In the genomic region with DNA sequence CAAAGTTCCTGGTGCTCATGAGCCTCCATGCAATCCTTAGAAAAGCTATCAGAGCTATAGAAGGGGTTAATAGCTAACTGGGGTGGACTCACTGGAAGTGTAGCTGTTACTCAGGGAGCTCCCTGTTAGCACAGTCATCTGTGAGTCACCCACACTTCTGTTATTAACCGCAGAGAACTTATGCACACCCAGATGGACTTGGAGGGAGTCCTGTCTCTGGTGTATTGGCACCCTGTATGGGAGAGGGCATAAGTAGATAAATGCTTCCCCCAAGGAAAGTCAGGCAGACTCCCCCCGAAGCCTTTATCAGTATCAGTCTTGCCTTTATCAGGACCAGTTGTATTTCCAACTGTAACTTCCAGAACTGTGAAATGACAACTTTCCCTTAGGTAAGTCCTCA, we compare ENCODE assay signal across 14 mouse cellular contexts. TPM values are rescaled to one million over a fixed set of nuclear protein-coding genes. Genes with fewer than 3 reads are reported as not detected.
DNase-seq lines count a peak whose midpoint lies in the region; ATAC-seq and TF ChIP-seq lines count a peak whose summit lies in the region.
"Had no signal": no experiment of that assay in that cellular context is flagged by ENCODE, and none has a peak within 500 bp of the region (broad histone marks: within the 10 kb centered on the region; RNA-seq: fewer than 3 reads in every experiment).

No protein-coding gene starts in this region.

- DNase-seq in 3T3-L1 (ENCODE audit: low read depth, low spot score): peak; percentile 94
- no peak for DNase-seq in midbrain, embryonic 10.5 days (ENCODE audit: low spot score)
- no peak for DNase-seq in cerebellum, adult 9-11 months
- no peak for DNase-seq in gastrocnemius, adult 18-20 months (ENCODE audit: low spot score)
- DNase-seq: adrenal gland, postnatal 36 days; cerebellum, postnatal 14 days; heart, adult 11 months; heart, postnatal 4 days; kidney, postnatal 4 days; lung, postnatal 4 days had no signal

- ATAC-seq in erythroid progenitor cell, adult 5-6 weeks (replicated peaks; ENCODE audit: low FRiP score, poor library complexity, severe bottlenecking): 0 out of 2 replicates have a peak, but pooled peaks have one; percentile 19

- H3K79me2 ChIP-seq in C2C12 (ENCODE audit: control insufficient read depth, insufficient read depth) (no peaks in the 10 kb centered on the region), macrophage (ENCODE audit: inconsistent target) (no peaks in the 10 kb centered on the region)

- no peaks in the 10 kb centered on the region for H3K4me1 ChIP-seq in midbrain, embryonic 10.5 days

- H3K9me3 ChIP-seq in midbrain, embryonic 10.5 days (replicated peaks): peaks cover 8% of the 10 kb centered on the region; the same call in 1 of the 2 replicates

- peak overlapping the region; percentile 82 for H3K27ac ChIP-seq in macrophage
- no peak overlapping the region for H3K27ac ChIP-seq in midbrain, embryonic 10.5 days (replicated peaks)

- TF ChIP-seq CTCF in C2C12 (IDR thresholded peaks at IDR 0.05; ENCODE audit: control insufficient read depth, insufficient read depth, insufficient read length): no peak

- no peak overlapping the region for H3ac ChIP-seq in C2C12 (ENCODE audit: control insufficient read depth, insufficient read length, low read depth)

- H3K27me3 ChIP-seq in C2C12 (ENCODE audit: control insufficient read depth, insufficient read depth, insufficient read length): no peaks in the 10 kb centered on the region
- H3K27me3 ChIP-seq in midbrain, embryonic 10.5 days (ENCODE audit: low read depth, poor library complexity, severe bottlenecking): no peaks in the 10 kb centered on the region

- H3K36me3 ChIP-seq in C2C12 (ENCODE audit: control insufficient read depth, insufficient read depth): no peaks in the 10 kb centered on the region
- no peaks in the 10 kb centered on the region for H3K36me3 ChIP-seq in macrophage (ENCODE audit: inconsistent target)
- no peaks in the 10 kb centered on the region for H3K36me3 ChIP-seq in midbrain, embryonic 10.5 days

- WGBS in macrophage (ENCODE audit: missing documents): 27% methylated on average over 2 of the region's 2 CpGs
- WGBS in midbrain, embryonic 10.5 days: 90% methylated on average over 2 of the region's 2 CpGs

- no peaks in the 10 kb centered on the region for H3K79me3 ChIP-seq in C2C12 (ENCODE audit: low read depth)

- no peak overlapping the region for H3K4me3 ChIP-seq in C2C12 (ENCODE audit: insufficient read depth, poor library complexity, severe bottlenecking)
- no peak overlapping the region for H3K4me3 ChIP-seq in macrophage (ENCODE audit: inconsistent target)
- H3K4me3 ChIP-seq in midbrain, embryonic 10.5 days: no peak overlapping the region

TF ChIP-seq in C2C12, 6 proteins besides CTCF, POLR2A, EP300 and RAD21:
- TF ChIP-seq MAX (IDR thresholded peaks at IDR 0.05): no peak
- no peak for TF ChIP-seq USF1 (IDR thresholded peaks at IDR 0.05; ENCODE audit: low read depth)
- TF ChIP-seq FOSL1 (IDR thresholded peaks at IDR 0.05; ENCODE audit: insufficient read depth, low read length, poor library complexity, severe bottlenecking): peak; percentile 95
- TF ChIP-seq MYOD1 (IDR thresholded peaks at IDR 0.05; ENCODE audit: control insufficient read depth, insufficient read length, low read depth): peak; percentile 70
- no peak for TF ChIP-seq MYOG (IDR thresholded peaks at IDR 0.05; ENCODE audit: control insufficient read depth, extremely low read depth, insufficient read length)
- no peak for TF ChIP-seq CEBPB (IDR thresholded peaks at IDR 0.05; ENCODE audit: low read depth)

RNA-seq across cellular contexts. Expression of a gene that starts 18.2 kb away (rescaled TPM):
- polyA plus RNA-seq in C2C12 (2012; fragmentation: generic; extraction: Trizol) (not detected), macrophage (2018) (not detected in 3 replicates)
- not detected in 2 replicates for total RNA-seq in erythroid progenitor cell, adult 5-6 weeks (2015; ENCODE audit: low replicate concordance)
- not detected in 2 replicates for total RNA-seq in erythroid progenitor cell, adult 5-6 weeks (2017; ENCODE audit: low replicate concordance)
- not detected for total RNA-seq in macrophage (2018; cell fraction: chromatin; rRNA removed)
- total RNA-seq in macrophage (2018; cell fraction: cytosol; rRNA removed): not detected
- total RNA-seq in macrophage (2018; cell fraction: nucleus; rRNA removed): not detected
- polyA plus RNA-seq in midbrain, embryonic 10.5 days (2016; fragmentation: Nextera tagmentation; extraction: Ambion mirVana): not detected in 2 replicates
- total RNA-seq in gastrocnemius, adult 18-20 months (2021): under 1 TPM in 1 of 2 experiments, not detected in 1; 0.32 TPM
- total RNA-seq: adrenal gland, postnatal 36 days; heart, postnatal 4 days; left cerebral cortex, postnatal 14 days had no signal
